ENCODE assay signal across 8 mouse cellular contexts in the genomic region with DNA sequence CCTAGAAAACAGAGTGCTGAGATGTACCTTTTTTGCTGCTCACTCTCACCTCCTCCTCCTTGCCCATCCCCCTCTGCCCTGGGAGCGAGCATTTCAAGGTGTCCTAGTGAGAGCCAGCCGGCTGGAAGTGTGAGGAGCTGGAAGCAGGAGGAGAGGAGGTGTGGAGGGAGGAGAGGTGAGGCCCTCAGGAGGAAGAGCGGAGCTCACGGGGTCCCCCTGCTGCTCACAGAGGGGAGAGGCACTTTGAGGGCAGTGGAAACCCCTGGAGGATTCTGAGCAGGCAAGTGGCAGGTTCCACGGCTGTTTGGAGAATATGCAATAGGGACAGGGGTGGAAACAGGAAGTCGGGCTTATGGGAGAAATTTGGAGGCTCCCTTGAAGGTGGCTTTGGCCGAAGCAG. TPM values are rescaled to one million over a fixed set of nuclear protein-coding genes. Genes with fewer than 3 reads are reported as not detected.
DNase-seq lines count a peak whose midpoint lies in the region; ATAC-seq and TF ChIP-seq lines count a peak whose summit lies in the region.

No protein-coding gene starts in this region.

- no peak overlapping the region for H3K9ac ChIP-seq in midbrain, embryonic 11.5 days (ENCODE audit: low read length)
- no peak overlapping the region for H3K9ac ChIP-seq in liver, embryonic 11.5 days (ENCODE audit: low read depth, low read length)
- H3K9ac ChIP-seq in neural tube, embryonic 15.5 days (replicated peaks) = no peak overlapping the region

- DNase-seq in cerebellum, adult 2 months = peak in 1 of 2 experiments; percentile 30
- DNase-seq in cerebellum, adult 11 months = no peak
- peak; percentile 26 for DNase-seq in midbrain, embryonic 10.5 days (ENCODE audit: low spot score)
- no peak for DNase-seq in midbrain, embryonic 11.5 days (ENCODE audit: low spot score, missing footprints)
- peak; percentile 59 for DNase-seq in embryo, embryonic 11 days
- DNase-seq in liver, embryonic 11.5 days (ENCODE audit: low spot score) = peak; percentile 49
- DNase-seq in retina, postnatal 7 days (ENCODE audit: low read depth, low spot score) = peak; percentile 29

- no peak overlapping the region for H3K4me2 ChIP-seq in midbrain, embryonic 11.5 days
- no peak overlapping the region for H3K4me2 ChIP-seq in liver, embryonic 11.5 days
- no peak overlapping the region for H3K4me2 ChIP-seq in neural tube, embryonic 15.5 days

- no peak overlapping the region for H3K27ac ChIP-seq in cerebellum, adult 2 months (ENCODE audit: insufficient read depth, low read length)
- H3K27ac ChIP-seq in midbrain, embryonic 10.5 days (replicated peaks) = no peak overlapping the region
- H3K27ac ChIP-seq in midbrain, embryonic 11.5 days (ENCODE audit: low read depth, low read length) = no peak overlapping the region
- no peak overlapping the region for H3K27ac ChIP-seq in liver, embryonic 11.5 days (ENCODE audit: low read depth, low read length)
- H3K27ac ChIP-seq in neural tube, embryonic 15.5 days (replicated peaks) = no peak overlapping the region

- H3K4me3 ChIP-seq in cerebellum, adult 2 months (replicated peaks; ENCODE audit: insufficient read depth, low read depth, low read length) = no peak overlapping the region
- H3K4me3 ChIP-seq in midbrain, embryonic 10.5 days = no peak overlapping the region
- H3K4me3 ChIP-seq in midbrain, embryonic 11.5 days (ENCODE audit: low read depth, low read length) = no peak overlapping the region
- H3K4me3 ChIP-seq in liver, embryonic 11.5 days (ENCODE audit: low read depth, low read length) = no peak overlapping the region
- no peak overlapping the region for H3K4me3 ChIP-seq in neural tube, embryonic 15.5 days (replicated peaks)

- no peaks in the 10 kb centered on the region for H3K9me3 ChIP-seq in midbrain, embryonic 10.5 days (replicated peaks)
- H3K9me3 ChIP-seq in midbrain, embryonic 11.5 days (ENCODE audit: control insufficient read depth, low read length) = no peaks in the 10 kb centered on the region
- H3K9me3 ChIP-seq in liver, embryonic 11.5 days (ENCODE audit: control insufficient read depth, low read length) = no peaks in the 10 kb centered on the region
- no peaks in the 10 kb centered on the region for H3K9me3 ChIP-seq in neural tube, embryonic 15.5 days (replicated peaks)

- no peaks in the 10 kb centered on the region for H3K36me3 ChIP-seq in midbrain, embryonic 10.5 days
- H3K36me3 ChIP-seq in midbrain, embryonic 11.5 days (ENCODE audit: control insufficient read depth, insufficient read depth, low read length) = no peaks in the 10 kb centered on the region
- peaks cover 9% of the 10 kb centered on the region for H3K36me3 ChIP-seq in liver, embryonic 11.5 days (ENCODE audit: control insufficient read depth, insufficient read depth, low read length)
- no peaks in the 10 kb centered on the region for H3K36me3 ChIP-seq in neural tube, embryonic 15.5 days

- 38% methylated on average over 7 of the region's 7 CpGs for WGBS in cerebellum, adult 2 months
- 36% methylated on average over 7 of the region's 7 CpGs for WGBS in midbrain, embryonic 10.5 days
- WGBS in midbrain, embryonic 11.5 days = 37% methylated on average over 7 of the region's 7 CpGs
- 34% methylated on average over 7 of the region's 7 CpGs for WGBS in liver, embryonic 11.5 days
- WGBS in neural tube, embryonic 15.5 days = 40% methylated on average over 7 of the region's 7 CpGs

- TF ChIP-seq CTCF in cerebellum, adult 2 months (IDR thresholded peaks at IDR 0.05; ENCODE audit: borderline replicate concordance, insufficient read depth, low read depth, low read length) = peak; percentile 50; the same call in 1 of the 2 replicates

- no peaks in the 10 kb centered on the region for H3K27me3 ChIP-seq in cerebellum, adult 2 months (ENCODE audit: control insufficient read depth, insufficient read depth, low read length)
- no peaks in the 10 kb centered on the region for H3K27me3 ChIP-seq in midbrain, embryonic 10.5 days (ENCODE audit: low read depth, poor library complexity, severe bottlenecking)
- no peaks in the 10 kb centered on the region for H3K27me3 ChIP-seq in midbrain, embryonic 11.5 days (ENCODE audit: control insufficient read depth, insufficient read depth, low read length)
- no peaks in the 10 kb centered on the region for H3K27me3 ChIP-seq in liver, embryonic 11.5 days (replicated peaks; ENCODE audit: control insufficient read depth, insufficient read depth, low read length)
- no peaks in the 10 kb centered on the region for H3K27me3 ChIP-seq in neural tube, embryonic 15.5 days (replicated peaks)

- no peak for ATAC-seq in midbrain, embryonic 11.5 days (ENCODE audit: low FRiP score)
- ATAC-seq in liver, embryonic 11.5 days (replicated peaks; ENCODE audit: low FRiP score) = 0 out of 2 replicates have a peak, but pooled peaks have one; percentile 33
- no peak for ATAC-seq in neural tube, embryonic 15.5 days (ENCODE audit: low FRiP score)

- TF ChIP-seq POLR2A in cerebellum, adult 2 months (IDR thresholded peaks at IDR 0.05; ENCODE audit: borderline replicate concordance, insufficient read depth, low read length) = no peak

- H3K4me1 ChIP-seq in cerebellum, adult 2 months (ENCODE audit: control insufficient read depth, insufficient read depth, low read length) = 0 out of 2 replicates have a peak, but pooled peaks cover 4% of the 10 kb centered on the region
- H3K4me1 ChIP-seq in midbrain, embryonic 10.5 days = peaks cover 8% of the 10 kb centered on the region
- no peaks in the 10 kb centered on the region for H3K4me1 ChIP-seq in midbrain, embryonic 11.5 days (ENCODE audit: control insufficient read depth, insufficient read depth, low read length)
- peaks cover 5% of the 10 kb centered on the region for H3K4me1 ChIP-seq in liver, embryonic 11.5 days (replicated peaks; ENCODE audit: control insufficient read depth, insufficient read depth, low read length)
- peaks cover 11% of the 10 kb centered on the region for H3K4me1 ChIP-seq in neural tube, embryonic 15.5 days

RNA-seq across cellular contexts. Expression of gene Rhd, which starts 18.9 kb away (rescaled TPM):
- 1.0 and 1.1 TPM in 2 replicates for polyA plus RNA-seq in cerebellum, adult 2 months (2012; rRNA removed)
- 9.6 and 12.9 TPM in 2 replicates for polyA plus RNA-seq in midbrain, embryonic 10.5 days (2016; fragmentation: Nextera tagmentation; extraction: Ambion mirVana)
- polyA plus RNA-seq in midbrain, embryonic 11.5 days (2014; fragmentation: Nextera tagmentation; extraction: Ambion mirVana) = 19.2 and 21.3 TPM in 2 replicates
- 213 and 235 TPM in 2 replicates for polyA plus RNA-seq in liver, embryonic 11.5 days (2014; fragmentation: Nextera tagmentation; extraction: Ambion mirVana)
- polyA plus RNA-seq in neural tube, embryonic 15.5 days (2015; fragmentation: Nextera tagmentation; extraction: Ambion mirVana) = 1.6 and 1.9 TPM in 2 replicates

RNA-seq across cellular contexts. Expression of gene Maco1, which starts 30.1 kb away (rescaled TPM):
- 46.4 and 47.7 TPM in 2 replicates for polyA plus RNA-seq in cerebellum, adult 2 months (2012; rRNA removed)
- polyA plus RNA-seq in midbrain, embryonic 10.5 days (2016; fragmentation: Nextera tagmentation; extraction: Ambion mirVana) = 36.8 and 41.3 TPM in 2 replicates
- 45.6 and 51.7 TPM in 2 replicates for polyA plus RNA-seq in midbrain, embryonic 11.5 days (2014; fragmentation: Nextera tagmentation; extraction: Ambion mirVana)
- 26.3 and 28.3 TPM in 2 replicates for polyA plus RNA-seq in liver, embryonic 11.5 days (2014; fragmentation: Nextera tagmentation; extraction: Ambion mirVana)
- polyA plus RNA-seq in neural tube, embryonic 15.5 days (2015; fragmentation: Nextera tagmentation; extraction: Ambion mirVana) = 78.0 and 91.9 TPM in 2 replicates

RNA-seq across cellular contexts. Expression of gene Tmem50a, which starts 31.6 kb away (rescaled TPM):
- 105 and 111 TPM in 2 replicates for polyA plus RNA-seq in cerebellum, adult 2 months (2012; rRNA removed)
- polyA plus RNA-seq in midbrain, embryonic 10.5 days (2016; fragmentation: Nextera tagmentation; extraction: Ambion mirVana) = 127 and 135 TPM in 2 replicates
- polyA plus RNA-seq in midbrain, embryonic 11.5 days (2014; fragmentation: Nextera tagmentation; extraction: Ambion mirVana) = 156 TPM in 2 replicates
- 129 and 131 TPM in 2 replicates for polyA plus RNA-seq in liver, embryonic 11.5 days (2014; fragmentation: Nextera tagmentation; extraction: Ambion mirVana)
- polyA plus RNA-seq in neural tube, embryonic 15.5 days (2015; fragmentation: Nextera tagmentation; extraction: Ambion mirVana) = 198 and 218 TPM in 2 replicates

RNA-seq across cellular contexts. Expression of gene Rsrp1, which starts 40.1 kb away (rescaled TPM):
- 478 and 508 TPM in 2 replicates for polyA plus RNA-seq in cerebellum, adult 2 months (2012; rRNA removed)
- polyA plus RNA-seq in midbrain, embryonic 10.5 days (2016; fragmentation: Nextera tagmentation; extraction: Ambion mirVana) = 320 and 401 TPM in 2 replicates
- polyA plus RNA-seq in midbrain, embryonic 11.5 days (2014; fragmentation: Nextera tagmentation; extraction: Ambion mirVana) = 352 and 403 TPM in 2 replicates
- polyA plus RNA-seq in liver, embryonic 11.5 days (2014; fragmentation: Nextera tagmentation; extraction: Ambion mirVana) = 360 and 390 TPM in 2 replicates
- polyA plus RNA-seq in neural tube, embryonic 15.5 days (2015; fragmentation: Nextera tagmentation; extraction: Ambion mirVana) = 460 and 502 TPM in 2 replicates

RNA-seq across cellular contexts. Expression of gene Syf2, which starts 47.4 kb away (rescaled TPM):
- 95.4 and 99.7 TPM in 2 replicates for polyA plus RNA-seq in cerebellum, adult 2 months (2012; rRNA removed)
- polyA plus RNA-seq in midbrain, embryonic 10.5 days (2016; fragmentation: Nextera tagmentation; extraction: Ambion mirVana) = 70.0 and 71.5 TPM in 2 replicates
- 76.7 and 79.4 TPM in 2 replicates for polyA plus RNA-seq in midbrain, embryonic 11.5 days (2014; fragmentation: Nextera tagmentation; extraction: Ambion mirVana)
- polyA plus RNA-seq in liver, embryonic 11.5 days (2014; fragmentation: Nextera tagmentation; extraction: Ambion mirVana) = 83.9 and 89.4 TPM in 2 replicates
- polyA plus RNA-seq in neural tube, embryonic 15.5 days (2015; fragmentation: Nextera tagmentation; extraction: Ambion mirVana) = 55.7 and 62.0 TPM in 2 replicates

Comparison
In these comparisons a context has a peak if more than half of its experiments do, and no peak if none do; other contexts are left out.
1. DNase-seq: peak in midbrain, embryonic 10.5 days (single experiment), embryo, embryonic 11 days (single experiment), liver, embryonic 11.5 days (single experiment) and retina, postnatal 7 days (single experiment); none in cerebellum, adult 11 months (single experiment) and midbrain, embryonic 11.5 days (single experiment).